Mouse (Mus musculus): ENCODE results near the gene Osmr. TPM values are rescaled to one million over a fixed set of nuclear protein-coding genes. Genes with fewer than 3 reads are reported as not detected.

The Osmr gene
- total RNA-seq, 2 experiments from 2014 or later, result 2.3 to 2.5 TPM

Other genes with a start within 250 kb of the Osmr start
- 10 to 100 TPM; 40.1 to 41.3 TPM for gene Rictor, start 166.6 kb downstream of the Osmr start, total RNA-seq (2021)
- 10 to 100 TPM; 43.4 to 48.2 TPM for gene Lifr, start 215.6 kb upstream of the Osmr start, total RNA-seq (2021)